Mouse (Mus musculus): ENCODE results near the gene Efcab11. TPM values are rescaled to one million over a fixed set of nuclear protein-coding genes. Genes with fewer than 3 reads are reported as not detected.

The Efcab11 gene
- polyA plus RNA-seq, 1 experiment from 2014 or later = 2.5 TPM

GRCm38 (mm10) chr12:99648781-99649180 lies 235.5 kb downstream of the Efcab11 start:
- no peaks in the 10 kb centered on the region for H3K36me3 ChIP-seq
- 94% methylated on average over 2 of the region's 2 CpGs for WGBS
- H3K27ac ChIP-seq (replicated peaks) = no peak overlapping the region
- H3K4me1 ChIP-seq = no peaks in the 10 kb centered on the region
- no peak for ATAC-seq (ENCODE audit: low FRiP score)
- no peak overlapping the region for H3K4me2 ChIP-seq
- no peaks in the 10 kb centered on the region for H3K27me3 ChIP-seq (replicated peaks)
- H3K4me3 ChIP-seq (replicated peaks) = no peak overlapping the region
- no peak overlapping the region for H3K9ac ChIP-seq (replicated peaks)
- H3K9me3 ChIP-seq (replicated peaks) = 0 out of 2 replicates have a peak, but pooled peaks cover 7% of the 10 kb centered on the region

- Histone ChIP-seq H3K4me1 (no peaks in the 10 kb centered on the region), H3K4me3 (replicated peaks) (no peak overlapping the region), H3K9ac (replicated peaks) (no peak overlapping the region), H3K27ac (replicated peaks) (no peak overlapping the region), H3K9me3 (replicated peaks) (0 out of 2 replicates have a peak, but pooled peaks cover 7% of the 10 kb centered on the region), H3K27me3 (replicated peaks) (no peaks in the 10 kb centered on the region), H3K36me3 (no peaks in the 10 kb centered on the region), H3K4me2 (no peak overlapping the region)
- no peak for ATAC-seq (ENCODE audit: low FRiP score)
- WGBS = 92% methylated on average over 11 of the region's 11 CpGs
Measured at GRCm38 (mm10) chr12:99646556-99647354, 237.5 kb downstream of the Efcab11 start.

- no peaks in the 10 kb centered on the region for H3K36me3 ChIP-seq
- H3K4me2 ChIP-seq = no peak overlapping the region
- no peak overlapping the region for H3K9ac ChIP-seq (replicated peaks)
- peaks cover 11% of the 10 kb centered on the region for H3K4me1 ChIP-seq
- 99% methylated on average over 18 of the region's 18 CpGs for WGBS
- H3K9me3 ChIP-seq (replicated peaks) = 0 out of 2 replicates have a peak, but pooled peaks cover 7% of the 10 kb centered on the region
- H3K4me3 ChIP-seq (replicated peaks) = no peak overlapping the region
- no peak overlapping the region for H3K27ac ChIP-seq (replicated peaks)
- ATAC-seq (ENCODE audit: low FRiP score) = no peak
- H3K27me3 ChIP-seq (replicated peaks) = no peaks in the 10 kb centered on the region
Measured at GRCm38 (mm10) chr12:99645418-99645817, 238.8 kb downstream of the Efcab11 start.

- H3K9ac ChIP-seq (replicated peaks) = no peak overlapping the region
- H3K27me3 ChIP-seq (replicated peaks) = no peaks in the 10 kb centered on the region
- ATAC-seq (ENCODE audit: low FRiP score) = peak; percentile 83
- 92% methylated on average over 37 of the region's 37 CpGs for WGBS
- H3K27ac ChIP-seq (replicated peaks) = no peak overlapping the region
- no peak overlapping the region for H3K4me2 ChIP-seq
- H3K4me1 ChIP-seq = peaks cover 15% of the 10 kb centered on the region
- H3K9me3 ChIP-seq (replicated peaks) = 0 out of 2 replicates have a peak, but pooled peaks cover 7% of the 10 kb centered on the region
- H3K36me3 ChIP-seq = no peaks in the 10 kb centered on the region
- H3K4me3 ChIP-seq (replicated peaks) = no peak overlapping the region
Measured at GRCm38 (mm10) chr12:99644966-99645365, 239.3 kb downstream of the Efcab11 start.

Other genes with a start within 250 kb of the Efcab11 start
- 43.7 and 45.0 TPM in 2 replicates for gene Tdp1, start 78 bp upstream of the Efcab11 start, polyA plus RNA-seq (2015; fragmentation: Nextera tagmentation; extraction: Ambion mirVana)
- 0.83 and 1.1 TPM in 2 replicates for gene Kcnk13, start 80.1 kb upstream of the Efcab11 start, polyA plus RNA-seq (2015; fragmentation: Nextera tagmentation; extraction: Ambion mirVana)
- gene Psmc1, start 225.7 kb upstream of the Efcab11 start, polyA plus RNA-seq (2015; fragmentation: Nextera tagmentation; extraction: Ambion mirVana) = 280 and 292 TPM in 2 replicates